Mouse (Mus musculus) E14TG2a.4 (cell line): Measurements from ENCODE around the gene Tapbpl.

ENCODE experiments used
- CTCF ChIP-seq: conservative IDR thresholded peaks from 2 replicates; pipeline ENCODE4 v1.5.1; 2014; ENCODE audit warnings: low read length
- NANOG ChIP-seq: IDR thresholded peaks from 2 replicates; pipeline ENCODE4 v1.6.1; 2014; ENCODE audit warnings: borderline replicate concordance, low read length, mixed read lengths
- POU5F1 ChIP-seq: IDR thresholded peaks from 2 replicates; pipeline ENCODE4 v1.6.1; 2014; ENCODE audit warnings: low read length, borderline replicate concordance

DNA sequence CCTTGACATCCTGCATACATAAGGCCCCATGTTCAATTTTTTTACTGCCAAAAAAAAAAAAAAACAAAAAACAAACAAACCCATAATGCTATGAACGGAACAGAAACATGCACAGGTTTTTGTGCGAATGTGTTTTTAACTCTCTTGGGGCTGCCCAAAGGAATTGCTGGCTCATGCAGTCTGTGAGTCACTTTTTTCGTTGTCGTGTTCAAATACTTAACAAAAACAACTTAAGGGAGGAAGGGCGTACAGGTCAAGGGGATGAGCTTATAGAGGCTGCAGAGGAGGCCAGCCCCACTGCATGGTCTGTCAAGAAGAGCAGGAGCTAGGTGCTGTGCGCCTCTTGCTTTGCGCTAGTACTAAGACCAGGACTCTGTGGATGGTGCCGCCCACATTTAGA, 21.1 kb upstream of the Tapbpl start:
- TF ChIP-seq CTCF = no peak
- TF ChIP-seq POU5F1 = no peak
- TF ChIP-seq NANOG = no peak
